Mouse (Mus musculus): ENCODE data around the gene Dnah2.

GRCm38 (mm10) chr11:69590622-69591021 is 41.7 kb upstream of the Dnah2 start:
- no peak for TF ChIP-seq CTCF (IDR thresholded peaks at IDR 0.05; ENCODE audit: control insufficient read depth, insufficient read depth, low read length)
- TF ChIP-seq POLR2A (IDR thresholded peaks at IDR 0.05; ENCODE audit: borderline replicate concordance, control insufficient read depth, low read depth, low read length), result no peak
